Mouse (Mus musculus): ENCODE data around the gene Mtf2. TPM values are rescaled to one million over a fixed set of nuclear protein-coding genes. Genes with fewer than 3 reads are reported as not detected.
A peak's percentile ranks its signal among the peaks of the same experiment; 100 is the strongest.

Mtf2 gene
- polyA plus RNA-seq, 1 experiment from 2014 or later, result 22.8 TPM

- no peak overlapping the region for H3K9ac ChIP-seq (replicated peaks)
- TF ChIP-seq EP300 (IDR thresholded peaks at IDR 0.05; ENCODE audit: low read depth) (no peak), CTCF (IDR thresholded peaks at IDR 0.05; ENCODE audit: low read depth) (no peak)
- no peaks in the 10 kb centered on the region for H3K4me1 ChIP-seq (ENCODE audit: insufficient read depth)
- no peak overlapping the region for H3K27ac ChIP-seq (ENCODE audit: low read depth)
- no peak overlapping the region for H3K4me2 ChIP-seq (ENCODE audit: low read depth, low read length)
- no peak for DNase-seq
- no peak for ATAC-seq
- H3K36me3 ChIP-seq (replicated peaks; ENCODE audit: insufficient read depth, low read length), result peaks cover 41% of the 10 kb centered on the region
- no peaks in the 10 kb centered on the region for H3K9me3 ChIP-seq (ENCODE audit: low read length)
- no peaks in the 10 kb centered on the region for H3K27me3 ChIP-seq (ENCODE audit: insufficient read depth, low read length)
- H3K4me3 ChIP-seq (ENCODE audit: low read depth, low read length), result no peak overlapping the region
Measured at GRCm38 (mm10) chr5:108100196-108100595, 34.7 kb downstream of the Mtf2 start.

GRCm38 (mm10) chr5:108104306-108104705 is 38.8 kb downstream of the Mtf2 start:
- Histone ChIP-seq H3K9ac (replicated peaks) (no peak overlapping the region), H3K4me1 (ENCODE audit: insufficient read depth) (no peaks in the 10 kb centered on the region), H3K4me2 (ENCODE audit: low read depth, low read length) (no peak overlapping the region), H3K27ac (ENCODE audit: low read depth) (no peak overlapping the region), H3K9me3 (ENCODE audit: low read length) (no peaks in the 10 kb centered on the region), H3K36me3 (replicated peaks; ENCODE audit: insufficient read depth, low read length) (peaks cover 42% of the 10 kb centered on the region), H3K4me3 (ENCODE audit: low read depth, low read length) (no peak overlapping the region), H3K27me3 (ENCODE audit: insufficient read depth, low read length) (no peaks in the 10 kb centered on the region)
- DNase-seq (no peak), ATAC-seq (no peak)
- no peak for TF ChIP-seq EP300 (IDR thresholded peaks at IDR 0.05; ENCODE audit: low read depth)
- TF ChIP-seq CTCF (IDR thresholded peaks at IDR 0.05; ENCODE audit: low read depth), result no peak
- WGBS (ENCODE audit: insufficient replicate concordance), result 81% methylated on average over 5 of the region's 5 CpGs

GRCm38 (mm10) chr5:108109346-108109745 is 43.9 kb downstream of the Mtf2 start:
- Histone ChIP-seq H3K27ac (ENCODE audit: low read depth) (0 out of 2 replicates have a peak overlapping the region, but pooled peaks have one; percentile 36), H3K9me3 (ENCODE audit: low read length) (no peaks in the 10 kb centered on the region), H3K36me3 (replicated peaks; ENCODE audit: insufficient read depth, low read length) (peaks cover 17% of the 10 kb centered on the region), H3K4me3 (ENCODE audit: low read depth, low read length) (no peak overlapping the region), H3K9ac (replicated peaks) (no peak overlapping the region), H3K4me2 (ENCODE audit: low read depth, low read length) (peak overlapping the region; percentile 42; the same call in 1 of the 2 replicates), H3K27me3 (ENCODE audit: insufficient read depth, low read length) (no peaks in the 10 kb centered on the region), H3K4me1 (ENCODE audit: insufficient read depth) (no peaks in the 10 kb centered on the region)
- DNase-seq, result no peak
- WGBS (ENCODE audit: insufficient replicate concordance), result 71% methylated on average over 7 of the region's 7 CpGs
- TF ChIP-seq EP300 (IDR thresholded peaks at IDR 0.05; ENCODE audit: low read depth) (no peak), CTCF (IDR thresholded peaks at IDR 0.05; ENCODE audit: low read depth) (no peak)
- no peak for ATAC-seq

GRCm38 (mm10) chr5:108117693-108118092 is 52.2 kb downstream of the Mtf2 start:
- no peak for DNase-seq
- 0 out of 2 replicates have a peak, but pooled peaks cover 4% of the 10 kb centered on the region for H3K36me3 ChIP-seq (replicated peaks; ENCODE audit: insufficient read depth, low read length)
- 85% methylated on average over 4 of the region's 4 CpGs for whole genome bisulfite sequencing (ENCODE audit: insufficient replicate concordance)
- H3K9ac ChIP-seq (replicated peaks), result no peak overlapping the region
- no peaks in the 10 kb centered on the region for H3K4me1 ChIP-seq (ENCODE audit: insufficient read depth)
- H3K27me3 ChIP-seq (ENCODE audit: insufficient read depth, low read length), result no peaks in the 10 kb centered on the region
- H3K4me2 ChIP-seq (ENCODE audit: low read depth, low read length), result no peak overlapping the region
- no peak overlapping the region for H3K27ac ChIP-seq (ENCODE audit: low read depth)
- H3K4me3 ChIP-seq (ENCODE audit: low read depth, low read length), result no peak overlapping the region
- ATAC-seq, result no peak
- no peaks in the 10 kb centered on the region for H3K9me3 ChIP-seq (ENCODE audit: low read length)
- no peak for TF ChIP-seq CTCF (IDR thresholded peaks at IDR 0.05; ENCODE audit: low read depth)
- TF ChIP-seq EP300 (IDR thresholded peaks at IDR 0.05; ENCODE audit: low read depth), result no peak

GRCm38 (mm10) chr5:108120221-108120900 is 54.9 kb downstream of the Mtf2 start:
- 86% methylated on average over 9 of the region's 9 CpGs for WGBS (ENCODE audit: insufficient replicate concordance)
- H3K27me3 ChIP-seq (ENCODE audit: insufficient read depth, low read length), result no peaks in the 10 kb centered on the region
- no peaks in the 10 kb centered on the region for H3K4me1 ChIP-seq (ENCODE audit: insufficient read depth)
- no peak overlapping the region for H3K4me3 ChIP-seq (ENCODE audit: low read depth, low read length)
- H3K9me3 ChIP-seq (ENCODE audit: low read length), result no peaks in the 10 kb centered on the region
- DNase-seq (no peak), ATAC-seq (no peak)
- no peak overlapping the region for H3K27ac ChIP-seq (ENCODE audit: low read depth)
- H3K36me3 ChIP-seq (replicated peaks; ENCODE audit: insufficient read depth, low read length), result peaks cover 8% of the 10 kb centered on the region
- H3K9ac ChIP-seq (replicated peaks), result no peak overlapping the region
- no peak overlapping the region for H3K4me2 ChIP-seq (ENCODE audit: low read depth, low read length)
- TF ChIP-seq CTCF (IDR thresholded peaks at IDR 0.05; ENCODE audit: low read depth), result no peak
- TF ChIP-seq EP300 (IDR thresholded peaks at IDR 0.05; ENCODE audit: low read depth), result no peak

- 3% methylated on average over 32 of the region's 32 CpGs for WGBS (ENCODE audit: insufficient replicate concordance)
- peak overlapping the region; percentile 84 for H3K4me3 ChIP-seq (ENCODE audit: low read depth, low read length)
- ATAC-seq (peak; percentile 55), DNase-seq (peak; percentile 71)
- peak overlapping the region; percentile 90 for H3K4me2 ChIP-seq (ENCODE audit: low read depth, low read length)
- TF ChIP-seq EP300 (IDR thresholded peaks at IDR 0.05; ENCODE audit: low read depth) (peak; percentile 17; the same call in 1 of the 2 replicates), CTCF (IDR thresholded peaks at IDR 0.05; ENCODE audit: low read depth) (no peak)
- no peaks in the 10 kb centered on the region for H3K27me3 ChIP-seq (ENCODE audit: insufficient read depth, low read length)
- peak overlapping the region; percentile 98 for H3K27ac ChIP-seq (ENCODE audit: low read depth)
- H3K9me3 ChIP-seq (ENCODE audit: low read length), result no peaks in the 10 kb centered on the region
- peak overlapping the region; percentile 83 for H3K9ac ChIP-seq (replicated peaks)
- H3K4me1 ChIP-seq (ENCODE audit: insufficient read depth), result peaks cover 8% of the 10 kb centered on the region
- H3K36me3 ChIP-seq (replicated peaks; ENCODE audit: insufficient read depth, low read length), result peaks cover 13% of the 10 kb centered on the region
Measured at GRCm38 (mm10) chr5:108131849-108132440, 66.5 kb downstream of the Mtf2 start.

Measured in liver, postnatal 0 days (tissue).